Mouse (Mus musculus): Measurements from ENCODE around the gene Cfap58. TPM values are rescaled to one million over a fixed set of nuclear protein-coding genes. Genes with fewer than 3 reads are reported as not detected.

Gene Cfap58
- polyA plus RNA-seq, 1 experiment from 2014 or later, result not detected

GRCm38 (mm10) chr19:47978109-47978701 is 40.7 kb downstream of the Cfap58 start:
- DNase-seq (ENCODE audit: low spot score), result no peak
- Histone ChIP-seq H3K4me3 (ENCODE audit: low read depth, low read length) (no peak overlapping the region), H3K4me2 (ENCODE audit: low read depth, low read length, severe bottlenecking) (no peak overlapping the region), H3K9ac (ENCODE audit: low read length) (no peak overlapping the region), H3K27ac (ENCODE audit: low read depth, low read length) (no peak overlapping the region), H3K4me1 (replicated peaks; ENCODE audit: control insufficient read depth, insufficient read depth, low read length) (no peaks in the 10 kb centered on the region), H3K27me3 (ENCODE audit: control insufficient read depth, insufficient read depth, low read length) (no peaks in the 10 kb centered on the region), H3K9me3 (ENCODE audit: control insufficient read depth, low read length) (no peaks in the 10 kb centered on the region), H3K36me3 (ENCODE audit: control insufficient read depth, insufficient read depth, low read length) (no peaks in the 10 kb centered on the region)
- no peak for ATAC-seq (replicated peaks; ENCODE audit: low FRiP score)
- WGBS, result 76% methylated on average over 15 of the region's 15 CpGs

GRCm38 (mm10) chr19:47979446-47979845 is 42.0 kb downstream of the Cfap58 start:
- H3K4me2 ChIP-seq (ENCODE audit: low read depth, low read length, severe bottlenecking), result no peak overlapping the region
- H3K27me3 ChIP-seq (ENCODE audit: control insufficient read depth, insufficient read depth, low read length), result no peaks in the 10 kb centered on the region
- no peak overlapping the region for H3K27ac ChIP-seq (ENCODE audit: low read depth, low read length)
- no peak overlapping the region for H3K9ac ChIP-seq (ENCODE audit: low read length)
- H3K4me1 ChIP-seq (replicated peaks; ENCODE audit: control insufficient read depth, insufficient read depth, low read length), result no peaks in the 10 kb centered on the region
- ATAC-seq (replicated peaks; ENCODE audit: low FRiP score) (no peak), DNase-seq (ENCODE audit: low spot score) (no peak)
- no peak overlapping the region for H3K4me3 ChIP-seq (ENCODE audit: low read depth, low read length)
- H3K36me3 ChIP-seq (ENCODE audit: control insufficient read depth, insufficient read depth, low read length), result no peaks in the 10 kb centered on the region
- H3K9me3 ChIP-seq (ENCODE audit: control insufficient read depth, low read length), result no peaks in the 10 kb centered on the region
- WGBS, result 88% methylated on average over 6 of the region's 6 CpGs

GRCm38 (mm10) chr19:47980241-47980640 is 42.8 kb downstream of the Cfap58 start:
- no peak overlapping the region for H3K4me3 ChIP-seq (ENCODE audit: low read depth, low read length)
- no peak for DNase-seq (ENCODE audit: low spot score)
- H3K36me3 ChIP-seq (ENCODE audit: control insufficient read depth, insufficient read depth, low read length), result no peaks in the 10 kb centered on the region
- no peak overlapping the region for H3K27ac ChIP-seq (ENCODE audit: low read depth, low read length)
- H3K27me3 ChIP-seq (ENCODE audit: control insufficient read depth, insufficient read depth, low read length), result no peaks in the 10 kb centered on the region
- 82% methylated on average over 10 of the region's 10 CpGs for WGBS
- no peaks in the 10 kb centered on the region for H3K4me1 ChIP-seq (replicated peaks; ENCODE audit: control insufficient read depth, insufficient read depth, low read length)
- no peak overlapping the region for H3K9ac ChIP-seq (ENCODE audit: low read length)
- H3K9me3 ChIP-seq (ENCODE audit: control insufficient read depth, low read length), result no peaks in the 10 kb centered on the region
- ATAC-seq (replicated peaks; ENCODE audit: low FRiP score), result no peak
- H3K4me2 ChIP-seq (ENCODE audit: low read depth, low read length, severe bottlenecking), result no peak overlapping the region

- no peak overlapping the region for H3K4me2 ChIP-seq (ENCODE audit: low read depth, low read length, severe bottlenecking)
- no peaks in the 10 kb centered on the region for H3K27me3 ChIP-seq (ENCODE audit: control insufficient read depth, insufficient read depth, low read length)
- H3K27ac ChIP-seq (ENCODE audit: low read depth, low read length), result no peak overlapping the region
- H3K9me3 ChIP-seq (ENCODE audit: control insufficient read depth, low read length), result no peaks in the 10 kb centered on the region
- WGBS, result 91% methylated on average over 15 of the region's 15 CpGs
- H3K9ac ChIP-seq (ENCODE audit: low read length), result no peak overlapping the region
- DNase-seq (ENCODE audit: low spot score), result no peak
- no peaks in the 10 kb centered on the region for H3K4me1 ChIP-seq (replicated peaks; ENCODE audit: control insufficient read depth, insufficient read depth, low read length)
- no peak for ATAC-seq (replicated peaks; ENCODE audit: low FRiP score)
- no peaks in the 10 kb centered on the region for H3K36me3 ChIP-seq (ENCODE audit: control insufficient read depth, insufficient read depth, low read length)
- H3K4me3 ChIP-seq (ENCODE audit: low read depth, low read length), result no peak overlapping the region
Measured at GRCm38 (mm10) chr19:47985606-47986213, 48.2 kb downstream of the Cfap58 start.

- H3K9ac ChIP-seq (ENCODE audit: low read length), result no peak overlapping the region
- no peaks in the 10 kb centered on the region for H3K9me3 ChIP-seq (ENCODE audit: control insufficient read depth, low read length)
- H3K27ac ChIP-seq (ENCODE audit: low read depth, low read length), result no peak overlapping the region
- H3K36me3 ChIP-seq (ENCODE audit: control insufficient read depth, insufficient read depth, low read length), result no peaks in the 10 kb centered on the region
- H3K27me3 ChIP-seq (ENCODE audit: control insufficient read depth, insufficient read depth, low read length), result no peaks in the 10 kb centered on the region
- H3K4me2 ChIP-seq (ENCODE audit: low read depth, low read length, severe bottlenecking), result no peak overlapping the region
- DNase-seq (ENCODE audit: low spot score) (no peak), ATAC-seq (replicated peaks; ENCODE audit: low FRiP score) (no peak)
- WGBS, result 87% methylated on average over 11 of the region's 11 CpGs
- no peaks in the 10 kb centered on the region for H3K4me1 ChIP-seq (replicated peaks; ENCODE audit: control insufficient read depth, insufficient read depth, low read length)
- H3K4me3 ChIP-seq (ENCODE audit: low read depth, low read length), result no peak overlapping the region
Measured at GRCm38 (mm10) chr19:47987986-47988385, 50.5 kb downstream of the Cfap58 start.

GRCm38 (mm10) chr19:47988456-47988855 is 51.0 kb downstream of the Cfap58 start:
- Histone ChIP-seq H3K4me3 (ENCODE audit: low read depth, low read length) (no peak overlapping the region), H3K4me2 (ENCODE audit: low read depth, low read length, severe bottlenecking) (no peak overlapping the region), H3K9ac (ENCODE audit: low read length) (no peak overlapping the region), H3K27me3 (ENCODE audit: control insufficient read depth, insufficient read depth, low read length) (no peaks in the 10 kb centered on the region), H3K36me3 (ENCODE audit: control insufficient read depth, insufficient read depth, low read length) (no peaks in the 10 kb centered on the region), H3K27ac (ENCODE audit: low read depth, low read length) (no peak overlapping the region), H3K4me1 (replicated peaks; ENCODE audit: control insufficient read depth, insufficient read depth, low read length) (no peaks in the 10 kb centered on the region), H3K9me3 (ENCODE audit: control insufficient read depth, low read length) (no peaks in the 10 kb centered on the region)
- WGBS, result 39% methylated on average over 16 of the region's 16 CpGs
- DNase-seq (ENCODE audit: low spot score) (no peak), ATAC-seq (replicated peaks; ENCODE audit: low FRiP score) (peak; percentile 51; the same call in 1 of the 2 replicates)

GRCm38 (mm10) chr19:47988880-47989574 is 51.6 kb downstream of the Cfap58 start:
- no peaks in the 10 kb centered on the region for H3K9me3 ChIP-seq (ENCODE audit: control insufficient read depth, low read length)
- WGBS, result 69% methylated on average over 13 of the region's 13 CpGs
- H3K27me3 ChIP-seq (ENCODE audit: control insufficient read depth, insufficient read depth, low read length), result no peaks in the 10 kb centered on the region
- H3K4me3 ChIP-seq (ENCODE audit: low read depth, low read length), result no peak overlapping the region
- no peak overlapping the region for H3K27ac ChIP-seq (ENCODE audit: low read depth, low read length)
- H3K4me1 ChIP-seq (replicated peaks; ENCODE audit: control insufficient read depth, insufficient read depth, low read length), result no peaks in the 10 kb centered on the region
- DNase-seq (ENCODE audit: low spot score), result no peak
- H3K9ac ChIP-seq (ENCODE audit: low read length), result no peak overlapping the region
- H3K4me2 ChIP-seq (ENCODE audit: low read depth, low read length, severe bottlenecking), result no peak overlapping the region
- ATAC-seq (replicated peaks; ENCODE audit: low FRiP score), result no peak
- H3K36me3 ChIP-seq (ENCODE audit: control insufficient read depth, insufficient read depth, low read length), result no peaks in the 10 kb centered on the region

- H3K36me3 ChIP-seq (ENCODE audit: control insufficient read depth, insufficient read depth, low read length), result no peaks in the 10 kb centered on the region
- H3K4me1 ChIP-seq (replicated peaks; ENCODE audit: control insufficient read depth, insufficient read depth, low read length), result no peaks in the 10 kb centered on the region
- no peaks in the 10 kb centered on the region for H3K27me3 ChIP-seq (ENCODE audit: control insufficient read depth, insufficient read depth, low read length)
- no peak overlapping the region for H3K9ac ChIP-seq (ENCODE audit: low read length)
- whole genome bisulfite sequencing, result 80% methylated on average over 4 of the region's 4 CpGs
- ATAC-seq (replicated peaks; ENCODE audit: low FRiP score) (no peak), DNase-seq (ENCODE audit: low spot score) (no peak)
- H3K9me3 ChIP-seq (ENCODE audit: control insufficient read depth, low read length), result no peaks in the 10 kb centered on the region
- H3K4me2 ChIP-seq (ENCODE audit: low read depth, low read length, severe bottlenecking), result no peak overlapping the region
- no peak overlapping the region for H3K27ac ChIP-seq (ENCODE audit: low read depth, low read length)
- no peak overlapping the region for H3K4me3 ChIP-seq (ENCODE audit: low read depth, low read length)
Measured at GRCm38 (mm10) chr19:47989575-47989891, 52.1 kb downstream of the Cfap58 start.

GRCm38 (mm10) chr19:48001240-48001639 is 63.8 kb downstream of the Cfap58 start:
- Histone ChIP-seq H3K4me2 (ENCODE audit: low read depth, low read length, severe bottlenecking) (no peak overlapping the region), H3K36me3 (ENCODE audit: control insufficient read depth, insufficient read depth, low read length) (no peaks in the 10 kb centered on the region), H3K27me3 (ENCODE audit: control insufficient read depth, insufficient read depth, low read length) (no peaks in the 10 kb centered on the region), H3K4me3 (ENCODE audit: low read depth, low read length) (no peak overlapping the region), H3K27ac (ENCODE audit: low read depth, low read length) (no peak overlapping the region), H3K4me1 (replicated peaks; ENCODE audit: control insufficient read depth, insufficient read depth, low read length) (no peaks in the 10 kb centered on the region), H3K9me3 (ENCODE audit: control insufficient read depth, low read length) (no peaks in the 10 kb centered on the region), H3K9ac (ENCODE audit: low read length) (no peak overlapping the region)
- ATAC-seq (replicated peaks; ENCODE audit: low FRiP score) (no peak), DNase-seq (ENCODE audit: low spot score) (no peak)
- WGBS, result 82% methylated on average over 13 of the region's 13 CpGs
